Mouse (Mus musculus) megakaryocyte, embryonic 14.5 days (primary cell): Measurements from ENCODE around the gene Xkr8. TPM values are rescaled to one million over a fixed set of nuclear protein-coding genes. Genes with fewer than 3 reads are reported as not detected.
"Not testable (repeated sequence)": the region's sequence is repeated elsewhere in the genome, so short reads cannot be mapped to it uniquely, and the experiment has no call there.

ENCODE experiments used
- H3K27me3 ChIP-seq: replicated peaks from 2 replicates; pipeline ENCODE3; 2012; ENCODE audit warnings: inconsistent platforms
- H3K36me3 ChIP-seq: replicated peaks from 2 replicates; pipeline ENCODE3; 2012; ENCODE audit warnings: low read length, inconsistent platforms, mixed read lengths
- H3K4me1 ChIP-seq: 2 replicates; pipeline ENCODE4 v1.6.1; 2012; ENCODE audit warnings: inconsistent platforms
- H3K4me3 ChIP-seq: replicated peaks from 2 replicates; pipeline ENCODE3; 2012; ENCODE audit warnings: moderate library complexity, mild to moderate bottlenecking, inconsistent platforms
- H3K9me3 ChIP-seq: 2 replicates; pipeline ENCODE4 v1.6.1; 2012; ENCODE audit warnings: inconsistent platforms
- FLI1 ChIP-seq: IDR thresholded peaks from 2 replicates; pipeline ENCODE4 v1.6.1; 2012; ENCODE audit warnings: low read length, inconsistent platforms, mixed read lengths
- GATA1 ChIP-seq: IDR thresholded peaks from 3 replicates; pipeline ENCODE4 v1.6.1; 2012; ENCODE audit warnings: mixed read lengths, low read length, inconsistent platforms, borderline replicate concordance
- polyA plus RNA-seq: library from polyadenylated mRNA; stranded (reverse); fragments of >175 nt; gene quantifications from 2 replicates; pipeline ENCODE4 v1.2.3, GENCODE M21; 2012; ENCODE audit warnings: low replicate concordance; ENCODE audit not compliant: insufficient read depth

The Xkr8 gene
- polyA plus RNA-seq, 1 experiment, result 0.26 TPM

DNA sequence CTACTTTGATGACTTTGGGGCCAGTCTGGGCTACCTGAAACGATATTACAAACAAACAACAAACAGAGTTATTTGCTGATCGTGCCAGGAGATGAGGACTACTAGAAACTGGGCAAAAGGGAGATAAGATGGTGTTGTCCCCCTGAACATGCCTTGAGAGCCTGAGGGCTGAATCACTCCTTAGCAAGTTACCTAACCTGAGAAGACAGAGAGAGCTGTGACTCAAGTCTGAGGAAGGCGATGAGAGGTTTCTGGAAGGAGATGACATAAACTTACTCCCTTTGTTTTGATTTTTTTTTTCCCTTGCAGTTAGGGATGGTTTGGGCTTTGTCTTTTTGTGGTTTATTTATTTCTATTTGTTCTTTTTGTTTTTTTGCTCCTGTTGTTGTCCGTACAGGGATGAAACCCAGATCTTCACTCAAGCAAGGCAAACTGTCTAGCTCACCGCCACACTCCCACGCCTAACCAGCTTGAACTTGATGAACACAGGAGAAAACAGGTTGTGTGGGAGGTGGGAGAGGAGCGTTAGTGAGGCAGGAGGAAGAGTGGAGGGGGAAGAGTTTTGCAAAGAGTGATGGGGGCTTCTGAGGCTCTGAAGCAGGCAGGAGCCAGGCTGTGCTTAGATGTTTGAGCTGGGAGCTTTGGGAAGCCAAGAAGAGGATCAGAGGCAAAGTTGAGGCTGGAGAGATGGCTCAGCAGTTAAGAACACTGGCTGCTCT lies 25.4 kb upstream of the Xkr8 start:
- TF ChIP-seq GATA1, result no peak
- TF ChIP-seq FLI1, result no peak

DNA sequence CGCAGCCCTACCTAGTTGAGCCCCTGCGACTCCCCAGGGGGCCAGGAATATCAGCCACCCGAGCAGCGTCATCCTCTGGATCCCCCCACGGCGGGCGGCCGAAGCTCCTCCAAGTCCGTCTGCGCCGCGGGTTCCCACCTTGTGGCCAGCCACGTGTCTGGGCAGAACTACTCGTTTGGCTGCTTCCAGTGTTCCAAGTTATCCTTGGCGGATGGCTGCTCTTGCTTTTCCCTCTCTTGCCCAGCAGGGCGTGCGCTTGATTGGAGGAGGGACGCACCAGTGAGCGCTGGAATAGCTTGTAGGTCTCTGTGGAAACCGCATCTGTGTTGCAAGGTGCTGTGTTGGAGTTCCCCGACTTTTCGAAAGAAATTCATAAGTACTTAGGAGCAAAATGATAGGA lies 24.6 kb upstream of the Xkr8 start, which contains the start of gene Smpdl3b:
Smpdl3b (minus strand) TSS at position 279 of the 400 bp plus-strand sequence.
- Histone ChIP-seq H3K36me3 (no peaks in the 10 kb centered on the region), H3K4me1 (peaks cover 35% of the 10 kb centered on the region), H3K4me3 (peak within 1 kb of the TSS; percentile 90), H3K27me3 (peaks cover 39% of the 10 kb centered on the region), H3K9me3 (no peaks in the 10 kb centered on the region)
- no peak for TF ChIP-seq GATA1
- TF ChIP-seq FLI1, result no peak

More for the DNA sequence above, 25.4 kb upstream of the Xkr8 start:
- no peaks in the 10 kb centered on the region for H3K9me3 ChIP-seq
- peak overlapping the region; percentile 90 for H3K4me3 ChIP-seq
- H3K4me1 ChIP-seq, result peaks cover 34% of the 10 kb centered on the region
- peaks cover 39% of the 10 kb centered on the region for H3K27me3 ChIP-seq
- no peaks in the 10 kb centered on the region for H3K36me3 ChIP-seq

DNA sequence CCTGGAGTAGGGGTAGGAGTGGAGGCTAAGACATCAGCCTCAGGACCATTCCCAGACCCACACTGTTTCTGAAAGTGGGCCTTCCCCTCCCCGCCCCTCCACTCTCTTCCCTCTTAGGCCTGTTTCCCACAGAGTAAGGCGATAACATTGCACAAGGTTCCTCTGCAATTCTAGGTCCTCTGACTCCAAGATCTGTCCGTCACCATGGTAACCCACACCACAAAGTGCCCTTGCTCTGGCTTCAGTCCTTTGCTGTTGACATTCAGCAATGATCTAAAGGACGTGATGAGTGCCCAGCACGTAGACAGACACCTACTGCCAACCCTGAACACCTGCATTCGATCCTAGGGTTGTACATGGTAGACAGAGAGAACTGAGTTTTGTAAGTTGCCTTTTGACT lies 20.6 kb upstream of the Xkr8 start:
- peaks cover 32% of the 10 kb centered on the region for H3K27me3 ChIP-seq
- no peak overlapping the region for H3K4me3 ChIP-seq
- no peak for TF ChIP-seq FLI1
- no peak for TF ChIP-seq GATA1
- no peaks in the 10 kb centered on the region for H3K9me3 ChIP-seq
- no peaks in the 10 kb centered on the region for H3K36me3 ChIP-seq
- peaks cover 34% of the 10 kb centered on the region for H3K4me1 ChIP-seq

DNA sequence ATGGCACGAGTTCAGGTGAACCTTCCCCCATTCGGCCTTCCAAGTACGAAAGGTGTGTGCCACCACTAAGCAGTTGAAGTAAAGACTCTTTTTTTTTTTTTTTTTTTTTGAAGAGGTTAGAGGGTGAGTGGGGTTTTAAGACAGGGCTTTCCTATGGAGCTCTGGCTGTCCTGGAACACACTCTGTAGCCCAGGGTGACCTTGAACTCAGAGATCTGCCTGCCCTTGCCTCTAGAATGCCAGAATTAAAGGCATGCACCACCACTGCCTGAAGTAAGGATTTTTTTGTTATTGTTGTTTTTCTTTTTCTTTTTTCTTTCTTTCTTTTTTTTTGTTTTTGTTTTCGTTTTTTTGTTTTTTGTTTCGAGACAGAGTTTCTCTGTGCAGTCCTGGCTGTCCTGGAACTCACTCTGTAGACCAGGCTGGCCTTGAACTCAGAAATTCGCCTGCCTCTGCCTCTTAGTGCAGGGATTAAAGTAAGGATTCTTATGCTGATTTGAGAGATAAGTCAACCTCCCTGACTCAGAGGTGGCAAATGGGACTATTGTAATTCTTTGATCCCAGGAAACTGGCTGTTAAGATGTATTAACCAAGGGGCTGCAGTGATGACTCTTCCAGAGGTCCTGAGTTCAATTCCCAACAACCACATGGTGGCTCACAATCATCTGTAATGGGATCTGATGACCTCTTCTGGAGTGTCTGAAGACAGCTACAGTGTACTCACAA lies 17.1 kb upstream of the Xkr8 start:
- Histone ChIP-seq H3K4me1 (peaks cover 40% of the 10 kb centered on the region), H3K27me3 (peaks cover 7% of the 10 kb centered on the region), H3K9me3 (no peaks in the 10 kb centered on the region), H3K36me3 (no peaks in the 10 kb centered on the region), H3K4me3 (no peak overlapping the region)
- TF ChIP-seq FLI1, result no peak
- no peak for TF ChIP-seq GATA1

DNA sequence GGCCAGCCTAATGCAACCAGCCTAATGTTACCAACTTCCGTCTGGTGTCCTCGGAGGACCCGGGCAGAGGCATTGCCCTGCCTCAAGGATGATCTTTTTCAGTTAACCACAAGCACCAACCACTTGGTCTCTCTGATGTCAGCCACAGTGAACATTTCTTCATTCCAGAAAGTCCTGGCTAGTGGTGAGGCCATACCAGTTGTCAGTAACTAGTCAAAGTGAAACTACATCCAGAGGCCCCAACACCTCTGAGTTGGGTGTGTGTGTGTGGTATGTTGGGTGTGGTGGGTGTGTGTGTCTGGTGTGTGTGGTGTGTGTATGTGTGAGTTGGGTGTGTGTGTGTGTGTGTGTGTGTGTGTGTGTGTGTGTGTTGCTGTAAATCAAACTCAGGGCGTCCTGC lies 16.4 kb upstream of the Xkr8 start:
- no peak for TF ChIP-seq FLI1
- TF ChIP-seq GATA1, result no peak
- Histone ChIP-seq H3K27me3 (peaks cover 6% of the 10 kb centered on the region), H3K4me3 (peak overlapping the region; percentile 31), H3K9me3 (no peaks in the 10 kb centered on the region), H3K4me1 (peaks cover 46% of the 10 kb centered on the region), H3K36me3 (no peaks in the 10 kb centered on the region)

DNA sequence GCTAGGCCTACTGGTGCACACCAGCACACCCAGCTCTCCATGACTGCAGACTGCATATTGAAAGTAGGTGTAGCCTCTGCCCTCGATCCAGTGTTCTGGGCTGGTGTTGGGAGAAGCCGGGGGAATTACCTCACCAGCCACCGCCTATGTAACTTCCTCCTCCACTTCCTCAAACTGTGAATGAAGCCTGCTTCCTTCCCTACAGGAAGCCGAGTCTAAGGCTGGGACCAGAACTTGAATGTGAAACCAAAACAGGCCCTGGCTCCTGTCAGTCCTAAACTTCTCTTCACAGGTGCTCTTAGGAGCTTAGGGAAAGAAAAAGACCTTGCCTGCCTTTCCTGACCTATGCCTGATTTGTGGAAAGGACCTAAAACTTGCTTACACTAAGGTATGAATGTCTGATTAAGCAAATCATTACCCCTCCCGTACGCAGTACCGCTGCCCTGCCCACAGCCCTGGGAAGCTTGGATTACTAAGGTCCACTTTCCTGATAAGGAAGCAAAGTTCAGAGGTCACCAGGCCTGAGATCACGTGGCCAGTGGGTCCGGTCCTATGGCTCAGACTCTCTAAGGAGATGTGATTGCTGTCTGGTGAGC lies 15.4 kb upstream of the Xkr8 start:
- Histone ChIP-seq H3K36me3 (no peaks in the 10 kb centered on the region), H3K4me1 (peaks cover 47% of the 10 kb centered on the region), H3K9me3 (no peaks in the 10 kb centered on the region), H3K27me3 (peaks cover 2% of the 10 kb centered on the region), H3K4me3 (peak overlapping the region; percentile 86)
- no peak for TF ChIP-seq FLI1
- TF ChIP-seq GATA1, result no peak

DNA sequence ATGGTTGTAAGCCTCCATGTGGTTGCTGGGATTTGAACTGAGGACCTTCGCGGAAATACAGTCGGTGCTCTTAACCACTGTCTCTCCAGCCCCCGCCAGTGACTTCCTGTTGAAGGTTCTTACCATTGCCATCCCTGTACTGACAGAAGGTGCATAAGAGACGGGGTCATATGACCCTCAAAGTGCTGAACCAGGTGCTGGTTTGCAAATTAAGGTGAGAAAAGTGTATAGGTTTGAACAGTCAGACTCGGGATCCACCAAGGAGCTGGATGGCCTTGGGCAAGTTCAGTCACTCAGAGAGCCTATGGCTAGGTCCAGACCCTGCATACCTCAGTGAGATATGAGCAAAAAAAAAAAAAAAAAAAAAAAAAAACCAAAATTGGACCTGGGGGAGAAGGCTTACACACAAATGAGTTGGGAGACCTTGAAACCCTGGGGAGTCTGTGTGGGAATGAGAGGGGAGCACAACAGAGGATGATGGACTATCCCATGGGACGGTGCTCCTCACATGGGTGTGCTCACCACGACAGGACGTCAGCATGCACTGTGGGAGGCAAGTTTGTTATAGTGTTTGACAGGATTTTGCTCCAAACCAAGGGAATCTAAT lies 14.7 kb upstream of the Xkr8 start:
- H3K4me3 ChIP-seq, result peak overlapping the region; percentile 86
- peaks cover 50% of the 10 kb centered on the region for H3K4me1 ChIP-seq
- H3K9me3 ChIP-seq, result no peaks in the 10 kb centered on the region
- TF ChIP-seq GATA1, result no peak
- TF ChIP-seq FLI1, result no peak
- peaks cover 2% of the 10 kb centered on the region for H3K27me3 ChIP-seq
- H3K36me3 ChIP-seq, result no peaks in the 10 kb centered on the region

DNA sequence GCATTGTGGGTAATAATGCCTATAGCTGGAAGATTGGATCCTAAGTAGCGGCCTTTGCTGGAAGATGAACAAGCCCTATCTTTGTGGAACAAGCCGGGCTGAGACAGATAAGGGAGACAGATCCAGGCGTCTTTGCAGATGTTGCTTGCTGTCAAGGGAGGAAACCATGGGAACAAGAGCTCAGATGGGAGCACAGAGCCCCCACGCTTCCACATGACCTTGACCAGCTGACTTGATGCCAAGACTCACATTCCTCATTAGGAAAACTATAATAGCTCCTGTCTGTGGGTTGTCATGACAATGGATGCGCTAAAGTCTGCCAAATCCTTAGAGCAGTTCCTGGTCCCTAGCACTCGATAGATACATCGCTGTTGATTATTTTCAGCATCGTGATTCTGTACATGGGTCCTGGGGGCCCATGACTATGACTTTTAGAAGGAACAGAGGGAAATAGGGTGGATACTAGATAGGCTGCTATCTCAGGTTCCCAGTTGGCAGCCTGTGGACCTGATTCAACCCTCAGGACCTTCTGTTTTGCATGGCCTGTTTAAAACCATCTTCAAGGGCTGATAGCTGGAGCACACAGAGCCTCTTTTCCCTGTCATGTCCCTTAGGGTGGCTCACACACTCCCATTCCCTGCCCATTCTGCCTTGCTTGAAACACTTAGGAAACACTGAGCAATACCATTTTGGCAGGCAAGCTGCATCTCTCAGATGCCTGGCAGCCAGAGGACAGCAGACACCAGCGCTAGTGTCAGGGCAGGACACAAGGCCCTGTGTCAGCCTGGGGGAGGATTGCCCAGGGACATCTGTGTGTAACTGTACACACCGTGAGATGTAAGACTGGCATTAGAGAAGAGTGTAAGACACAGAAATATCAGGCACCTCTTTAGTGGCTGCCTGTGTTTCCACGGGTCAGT lies 11.9 kb upstream of the Xkr8 start:
- Histone ChIP-seq H3K9me3 (no peaks in the 10 kb centered on the region), H3K27me3 (peaks cover 21% of the 10 kb centered on the region), H3K4me1 (peaks cover 50% of the 10 kb centered on the region), H3K4me3 (peak overlapping the region; percentile 59), H3K36me3 (no peaks in the 10 kb centered on the region)
- no peak for TF ChIP-seq FLI1
- TF ChIP-seq GATA1, result no peak

DNA sequence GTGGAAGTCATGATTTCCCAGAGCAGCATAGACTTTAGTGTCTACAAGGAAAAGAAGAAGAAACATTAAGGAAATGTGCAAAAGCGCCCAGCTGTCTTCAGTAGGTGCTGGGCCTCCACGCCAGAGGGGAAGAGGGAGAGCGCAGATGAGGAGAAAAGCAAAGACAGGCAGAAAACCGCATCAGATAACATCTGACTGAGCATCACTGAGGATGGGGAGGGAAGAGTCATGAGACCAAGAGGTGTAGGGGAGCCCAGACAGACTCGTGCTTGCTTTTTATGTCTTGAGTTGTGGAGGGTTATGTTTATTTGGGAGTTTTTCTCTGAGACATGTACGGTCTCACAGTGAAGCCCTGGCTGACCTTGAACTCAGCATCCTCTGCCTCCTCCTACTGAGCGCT lies 9.1 kb upstream of the Xkr8 start:
- H3K4me1 ChIP-seq, result peaks cover 29% of the 10 kb centered on the region
- H3K9me3 ChIP-seq, result no peaks in the 10 kb centered on the region
- no peaks in the 10 kb centered on the region for H3K36me3 ChIP-seq

DNA sequence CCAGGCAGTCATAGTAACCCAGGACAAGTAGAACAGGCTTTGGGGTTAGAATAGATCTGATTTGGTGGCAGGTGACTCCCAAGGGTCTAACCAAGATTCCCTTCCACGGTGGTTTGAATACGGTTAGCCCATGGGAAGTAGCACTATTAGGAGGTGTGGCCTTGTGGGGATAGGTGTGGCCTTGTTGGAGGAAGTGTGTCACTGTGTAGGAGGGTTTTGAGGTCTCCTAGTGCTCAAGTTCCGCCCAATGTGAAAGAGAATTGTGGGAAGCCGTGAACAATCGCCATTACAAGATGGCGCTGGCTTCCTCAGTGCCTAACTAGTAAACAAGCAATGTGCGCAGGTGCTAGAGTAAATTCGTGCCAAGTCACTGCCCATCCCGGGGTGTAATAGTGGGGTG lies 4.8 kb upstream of the Xkr8 start:
- not testable (repeated sequence) for H3K9me3 ChIP-seq, H3K4me3 ChIP-seq, H3K36me3 ChIP-seq
- peaks cover 43% of the 10 kb centered on the region for H3K27me3 ChIP-seq
- peaks cover 35% of the 10 kb centered on the region for H3K4me1 ChIP-seq

More for the DNA sequence above, 9.1 kb upstream of the Xkr8 start:
- no peak overlapping the region for H3K4me3 ChIP-seq
- TF ChIP-seq FLI1 (no peak), GATA1 (no peak)
- peaks cover 40% of the 10 kb centered on the region for H3K27me3 ChIP-seq
